Mouse (Mus musculus) kidney, postnatal 25 days (tissue): ENCODE results near the gene Arl15.

Experiments
- DNase-seq, 2 experiments: peaks; one replicate each; pipeline ENCODE4 v3.0.0; 2021; ENCODE audit warnings: mixed read lengths in 2 of 2

Gene Arl15

GRCm38 (mm10) chr13:113937231-113937630 lies 142.9 kb downstream of the Arl15 start:
- DNase-seq = no peak

- DNase-seq = no peak
Observed at GRCm38 (mm10) chr13:113938561-113938960, 144.3 kb downstream of the Arl15 start.

- DNase-seq = no peak
Observed at GRCm38 (mm10) chr13:113939097-113939496, 144.8 kb downstream of the Arl15 start.

- DNase-seq = no peak
Observed at GRCm38 (mm10) chr13:113939681-113940080, 145.4 kb downstream of the Arl15 start.

- DNase-seq = no peak
Observed at GRCm38 (mm10) chr13:113940151-113940550, 145.8 kb downstream of the Arl15 start.

- DNase-seq = no peak
Observed at GRCm38 (mm10) chr13:113941943-113942342, 147.6 kb downstream of the Arl15 start.

- DNase-seq = no peak
Observed at GRCm38 (mm10) chr13:113947546-113947945, 153.2 kb downstream of the Arl15 start.

- peak; percentile 80 to 93 for DNase-seq
Observed at GRCm38 (mm10) chr13:113949708-113950107, 155.4 kb downstream of the Arl15 start.

- DNase-seq = peak; percentile 18 to 38
Observed at GRCm38 (mm10) chr13:113950131-113950530, 155.8 kb downstream of the Arl15 start.

- no peak for DNase-seq
Observed at GRCm38 (mm10) chr13:113957438-113957837, 163.1 kb downstream of the Arl15 start.

- DNase-seq = no peak
Observed at GRCm38 (mm10) chr13:113964945-113965344, 170.6 kb downstream of the Arl15 start.

- peak in 1 of 2 experiments; percentile 47 for DNase-seq
Observed at GRCm38 (mm10) chr13:113970706-113971105, 176.4 kb downstream of the Arl15 start.

GRCm38 (mm10) chr13:113972401-113972800 lies 178.1 kb downstream of the Arl15 start:
- DNase-seq = no peak

GRCm38 (mm10) chr13:113974866-113975265 lies 180.6 kb downstream of the Arl15 start:
- no peak for DNase-seq

GRCm38 (mm10) chr13:113975722-113976121 lies 181.4 kb downstream of the Arl15 start:
- DNase-seq = no peak

- no peak for DNase-seq
Observed at GRCm38 (mm10) chr13:113976936-113977335, 182.6 kb downstream of the Arl15 start.

GRCm38 (mm10) chr13:113980739-113981460 lies 186.6 kb downstream of the Arl15 start:
- DNase-seq = no peak

- no peak for DNase-seq
Observed at GRCm38 (mm10) chr13:113981461-113982000, 187.2 kb downstream of the Arl15 start.

GRCm38 (mm10) chr13:113983633-113984032 lies 189.3 kb downstream of the Arl15 start:
- DNase-seq = no peak

GRCm38 (mm10) chr13:113984491-113984890 lies 190.2 kb downstream of the Arl15 start:
- DNase-seq = no peak

GRCm38 (mm10) chr13:113986864-113987562 lies 192.7 kb downstream of the Arl15 start:
- DNase-seq = no peak

GRCm38 (mm10) chr13:113990247-113990646 lies 195.9 kb downstream of the Arl15 start:
- DNase-seq = no peak

- no peak for DNase-seq
Observed at GRCm38 (mm10) chr13:113990701-113991100, 196.4 kb downstream of the Arl15 start.

- no peak for DNase-seq
Observed at GRCm38 (mm10) chr13:113993066-113993465, 198.8 kb downstream of the Arl15 start.
